Mouse (Mus musculus) lung, postnatal 0 days (tissue): ENCODE measurements around the gene Hif3a.

Experiments
- CTCF ChIP-seq: IDR thresholded peaks from 2 replicates; pipeline ENCODE4 v1.5.1; 2016; ENCODE audit warnings: antibody characterized with exemption, mild to moderate bottlenecking
- EP300 ChIP-seq: IDR thresholded peaks from 2 replicates; pipeline ENCODE4 v1.6.1; 2016; ENCODE audit warnings: antibody characterized with exemption, mild to moderate bottlenecking, control low read depth

DNA sequence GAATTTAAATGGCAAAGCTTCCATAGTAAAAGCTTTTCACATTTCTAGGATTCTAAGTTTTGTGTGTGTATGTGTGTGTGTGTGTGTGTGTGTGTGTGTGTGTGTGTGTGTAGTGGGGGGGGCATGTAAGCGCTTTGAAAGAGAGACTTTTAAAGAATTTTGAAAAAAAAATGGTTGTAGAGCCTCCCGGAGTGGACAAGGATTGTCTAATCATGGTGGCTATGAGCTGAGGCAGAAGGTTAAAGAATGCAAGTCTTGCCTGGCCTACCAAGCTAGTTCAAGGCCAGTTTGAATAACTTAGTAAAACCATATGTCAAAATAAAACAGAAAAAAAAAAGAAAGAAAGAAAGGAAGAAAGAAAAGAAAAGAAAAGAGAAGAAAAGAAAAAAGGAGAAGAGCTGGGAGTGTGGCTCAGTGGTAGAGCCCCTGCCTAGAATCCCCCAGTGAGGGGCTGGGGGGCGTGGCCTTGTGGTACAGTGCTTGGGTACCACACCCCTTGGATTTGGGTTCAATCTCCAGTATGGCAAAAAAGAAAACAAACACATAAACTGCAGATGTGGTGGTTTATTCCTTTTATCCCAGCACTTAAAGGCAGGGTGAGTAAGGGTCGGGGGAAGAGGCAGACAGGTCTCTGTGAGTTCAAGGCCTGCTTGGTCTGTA lies 6.8 kb downstream of the Hif3a start:
- TF ChIP-seq EP300 (no peak), CTCF (no peak)
